Mouse (Mus musculus) myocyte (in vitro differentiated cells): ENCODE data around the gene Qsox2.

Source experiments
- MYOG ChIP-seq, 3 experiments: IDR thresholded peaks; one replicate each; pipeline ENCODE4 v1.6.1; 2011; ENCODE audit warnings: control low read depth in 2 of 3, low read depth in 2 of 3, mild to moderate bottlenecking in 2 of 3; ENCODE audit not compliant: insufficient read length in 2 of 3, control insufficient read depth in 1 of 3, insufficient read depth in 1 of 3
- POLR2A ChIP-seq: IDR thresholded peaks from one replicate; pipeline ENCODE4 v1.6.1; 2011; ENCODE audit warnings: low read depth, mild to moderate bottlenecking, control low read depth, moderate library complexity; ENCODE audit not compliant: insufficient read length
- POLR2AphosphoS2 ChIP-seq: IDR thresholded peaks from one replicate; pipeline ENCODE4 v1.6.1; 2011; ENCODE audit warnings: low read depth, control low read depth; ENCODE audit not compliant: insufficient read length
- SRF ChIP-seq: IDR thresholded peaks from one replicate; pipeline ENCODE4 v1.6.1; 2011; ENCODE audit warnings: low read depth; ENCODE audit not compliant: control insufficient read depth, insufficient read length
- USF1 ChIP-seq: IDR thresholded peaks from one replicate; pipeline ENCODE4 v1.6.1; 2011; ENCODE audit warnings: low read depth, mild to moderate bottlenecking, control low read depth, moderate library complexity

DNA sequence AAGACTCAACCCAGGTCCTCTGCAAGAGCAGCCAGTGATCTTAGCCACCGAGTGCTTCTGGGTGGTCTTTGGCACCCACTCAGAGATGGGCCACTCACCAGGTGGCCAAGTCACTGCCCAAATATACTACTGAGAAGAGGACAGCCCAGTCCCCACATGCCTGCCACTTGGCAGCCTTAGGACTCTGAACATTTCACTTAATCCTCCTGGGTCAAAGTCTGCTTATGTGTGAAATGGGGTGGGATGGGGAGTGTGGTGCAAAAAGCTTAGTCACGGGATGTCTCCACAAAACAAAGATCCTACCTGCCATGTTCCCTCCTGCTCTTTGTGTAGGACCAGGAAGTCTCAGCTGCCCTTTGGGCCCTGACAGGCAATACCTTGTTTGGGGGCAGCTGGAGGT, 65.2 kb downstream of the Qsox2 start:
- TF ChIP-seq POLR2A (no peak), MYOG (IDR thresholded peaks at IDR 0.05; ENCODE audit: control insufficient read depth in 1 of 3, insufficient read depth in 1 of 3, insufficient read length in 2 of 3, low read depth in 2 of 3) (no peak), SRF (no peak), USF1 (no peak), POLR2AphosphoS2 (no peak)
